ENCODE assay signal across 8 mouse cellular contexts in genomic region chr2:32914362-32914761, GRCm38 (mm10). TPM values are rescaled to one million over a fixed set of nuclear protein-coding genes. Genes with fewer than 3 reads are reported as not detected.
A peak's percentile ranks its signal among the peaks of the same experiment; 100 is the strongest.
DNase-seq lines count a peak whose midpoint lies in the region; ATAC-seq and TF ChIP-seq lines count a peak whose summit lies in the region.

No protein-coding gene starts in this region.

- no peak for DNase-seq in forebrain, embryonic 10.5 days (ENCODE audit: extremely low spot score, low spot score)
- no peak for DNase-seq in ES-E14 (ENCODE audit: low read depth, low spot score)
- DNase-seq in lung, embryonic 14.5 days: no peak
- DNase-seq in left cerebral cortex, adult 18-20 months (ENCODE audit: low spot score in 2 of 2): no peak
- no peak for DNase-seq in cerebellum, adult 8-10 months

- peak overlapping the region; percentile 76 for H3K27ac ChIP-seq in forebrain, embryonic 10.5 days
- no peak overlapping the region; the same call in 1 of the 2 replicates for H3K27ac ChIP-seq in forebrain, embryonic 15.5 days (replicated peaks)
- peak overlapping the region; percentile 51; the same call in 1 of the 2 replicates for H3K27ac ChIP-seq in ES-E14 (ENCODE audit: insufficient read depth, low read depth, low read length, poor library complexity, severe bottlenecking)
- peak overlapping the region; percentile 25 for H3K27ac ChIP-seq in hindbrain, embryonic 12.5 days
- peak overlapping the region; percentile 87 for H3K27ac ChIP-seq in lung, embryonic 14.5 days (ENCODE audit: low read depth)

- no peak for ATAC-seq in forebrain, embryonic 15.5 days (replicated peaks)
- ATAC-seq in hindbrain, embryonic 12.5 days (ENCODE audit: low FRiP score): no peak
- no peak for ATAC-seq in lung, embryonic 14.5 days (ENCODE audit: insufficient read depth)
- no peak for ATAC-seq in frontal cortex, adult (ENCODE audit: low TSS enrichment)

- peaks cover 42% of the 10 kb centered on the region for H3K36me3 ChIP-seq in forebrain, embryonic 10.5 days (replicated peaks)
- H3K36me3 ChIP-seq in forebrain, embryonic 15.5 days: peaks cover 27% of the 10 kb centered on the region
- H3K36me3 ChIP-seq in ES-E14 (ENCODE audit: control insufficient read depth, insufficient read depth, low read length, poor library complexity, severe bottlenecking): peaks cover 23% of the 10 kb centered on the region
- peaks cover 47% of the 10 kb centered on the region for H3K36me3 ChIP-seq in hindbrain, embryonic 12.5 days
- peaks cover 79% of the 10 kb centered on the region for H3K36me3 ChIP-seq in lung, embryonic 14.5 days (ENCODE audit: insufficient read depth)

- peaks cover 26% of the 10 kb centered on the region for H3K4me1 ChIP-seq in forebrain, embryonic 10.5 days
- 0 out of 2 replicates have a peak, but pooled peaks cover 4% of the 10 kb centered on the region for H3K4me1 ChIP-seq in forebrain, embryonic 15.5 days
- peaks cover 0 to 37% of the 10 kb centered on the region in 2 experiments; a peak in 2 of 4 replicates for H3K4me1 ChIP-seq in ES-E14 (ENCODE audit: control insufficient read depth in 2 of 2, insufficient read depth in 2 of 2, low read length in 2 of 2, poor library complexity in 1 of 2)
- peaks cover 8% of the 10 kb centered on the region for H3K4me1 ChIP-seq in hindbrain, embryonic 12.5 days
- peaks cover 10% of the 10 kb centered on the region for H3K4me1 ChIP-seq in lung, embryonic 14.5 days (ENCODE audit: insufficient read depth)

- 77% methylated on average over 5 of the region's 5 CpGs for WGBS in forebrain, embryonic 10.5 days
- WGBS in forebrain, embryonic 15.5 days: 69% methylated on average over 5 of the region's 5 CpGs
- 61% methylated on average over 5 of the region's 5 CpGs for WGBS in hindbrain, embryonic 12.5 days
- WGBS in lung, embryonic 14.5 days: 78% methylated on average over 5 of the region's 5 CpGs

- H3K27me3 ChIP-seq in forebrain, embryonic 10.5 days (ENCODE audit: poor library complexity, severe bottlenecking): peaks cover 30% of the 10 kb centered on the region
- no peaks in the 10 kb centered on the region for H3K27me3 ChIP-seq in forebrain, embryonic 15.5 days
- no peaks in the 10 kb centered on the region for H3K27me3 ChIP-seq in hindbrain, embryonic 12.5 days
- H3K27me3 ChIP-seq in lung, embryonic 14.5 days (ENCODE audit: insufficient read depth, low read length): no peaks in the 10 kb centered on the region

- no peaks in the 10 kb centered on the region for H3K9me3 ChIP-seq in forebrain, embryonic 10.5 days
- H3K9me3 ChIP-seq in forebrain, embryonic 15.5 days: no peaks in the 10 kb centered on the region
- no peaks in the 10 kb centered on the region for H3K9me3 ChIP-seq in ES-E14 (ENCODE audit: control insufficient read depth, insufficient read depth, low read depth, low read length)
- no peaks in the 10 kb centered on the region for H3K9me3 ChIP-seq in hindbrain, embryonic 12.5 days (replicated peaks)
- no peaks in the 10 kb centered on the region for H3K9me3 ChIP-seq in lung, embryonic 14.5 days (ENCODE audit: low read depth, low read length)

- in situ Hi-C loops in ES-E14 (cut with MboI; ENCODE audit: low sequenced_read_pairs in 2 of 2, unreplicated experiment in 2 of 2): no loop called here

- no peak overlapping the region for H3K9ac ChIP-seq in forebrain, embryonic 15.5 days (replicated peaks)
- peak overlapping the region; percentile 34; the same call in 1 of the 2 replicates for H3K9ac ChIP-seq in ES-E14 (ENCODE audit: insufficient read depth, low read depth, low read length, poor library complexity, severe bottlenecking)
- H3K9ac ChIP-seq in hindbrain, embryonic 12.5 days: peak overlapping the region; percentile 5; the same call in 1 of the 2 replicates
- peak overlapping the region; percentile 43 for H3K9ac ChIP-seq in lung, embryonic 14.5 days

- no peak overlapping the region for H3K4me3 ChIP-seq in forebrain, embryonic 10.5 days
- H3K4me3 ChIP-seq in forebrain, embryonic 15.5 days: no peak overlapping the region
- H3K4me3 ChIP-seq in ES-E14 (ENCODE audit: insufficient read depth in 1 of 2, low read depth in 1 of 2, low read length in 2 of 2, poor library complexity in 1 of 2, severe bottlenecking in 1 of 2): no peak overlapping the region
- H3K4me3 ChIP-seq in hindbrain, embryonic 12.5 days: no peak overlapping the region
- no peak overlapping the region for H3K4me3 ChIP-seq in lung, embryonic 14.5 days (ENCODE audit: low read depth, low read length)

- TF ChIP-seq CTCF in lung, embryonic 14.5 days (IDR thresholded peaks at IDR 0.05; ENCODE audit: low read depth): no peak

- no peak overlapping the region for H3K4me2 ChIP-seq in forebrain, embryonic 15.5 days (replicated peaks)
- no peak overlapping the region for H3K4me2 ChIP-seq in hindbrain, embryonic 12.5 days (replicated peaks)
- 0 out of 2 replicates have a peak overlapping the region, but pooled peaks have one; percentile 8 for H3K4me2 ChIP-seq in lung, embryonic 14.5 days

TF ChIP-seq in ES-E14, 5 proteins besides CTCF, POLR2A, EP300 and RAD21:
- TF ChIP-seq HCFC1 (IDR thresholded peaks at IDR 0.05; ENCODE audit: borderline replicate concordance, insufficient read depth, low read length) (no peak), ZNF384 (IDR thresholded peaks at IDR 0.05; ENCODE audit: low read depth, low read length) (no peak), ZC3H11A (IDR thresholded peaks at IDR 0.05; ENCODE audit: borderline replicate concordance, low read depth, low read length) (no peak), MAFK (IDR thresholded peaks at IDR 0.05; ENCODE audit: insufficient read depth, low read depth, low read length) (no peak)
TF ChIP-seq in ES-E14: peak in this region for 0.

RNA-seq across cellular contexts. Expression of gene Fam129b, which starts 38.4 kb away (rescaled TPM):
- polyA plus RNA-seq in forebrain, embryonic 10.5 days (2016; fragmentation: Nextera tagmentation; extraction: Ambion mirVana): 22.8 and 25.3 TPM in 2 replicates
- 33.5 TPM in 2 replicates for polyA plus RNA-seq in forebrain, embryonic 15.5 days (2015; fragmentation: Nextera tagmentation; extraction: Ambion mirVana)
- 65.3 and 90.0 TPM in 2 replicates for total RNA-seq in ES-E14 (2012; rRNA removed)
- 42.2 and 43.8 TPM in 2 replicates for polyA plus RNA-seq in hindbrain, embryonic 12.5 days (2016; fragmentation: Nextera tagmentation; extraction: Ambion mirVana)
- 41.2 and 46.5 TPM in 2 replicates for polyA plus RNA-seq in lung, embryonic 14.5 days (2014; fragmentation: Nextera tagmentation; extraction: Ambion mirVana)
- 10 to 100 TPM; 29.6 to 35.3 TPM for total RNA-seq in left cerebral cortex, adult 18-20 months (2021)

RNA-seq across cellular contexts. Expression of gene Rpl12, which starts 47.0 kb away (rescaled TPM):
- polyA plus RNA-seq in forebrain, embryonic 10.5 days (2016; fragmentation: Nextera tagmentation; extraction: Ambion mirVana): 192 and 197 TPM in 2 replicates
- 96.9 and 99.7 TPM in 2 replicates for polyA plus RNA-seq in forebrain, embryonic 15.5 days (2015; fragmentation: Nextera tagmentation; extraction: Ambion mirVana)
- total RNA-seq in ES-E14 (2012; rRNA removed): 2,117 and 2,535 TPM in 2 replicates
- polyA plus RNA-seq in hindbrain, embryonic 12.5 days (2016; fragmentation: Nextera tagmentation; extraction: Ambion mirVana): 101 and 114 TPM in 2 replicates
- polyA plus RNA-seq in lung, embryonic 14.5 days (2014; fragmentation: Nextera tagmentation; extraction: Ambion mirVana): 235 and 256 TPM in 2 replicates
- 100 to 1,000 TPM; 114 to 120 TPM for total RNA-seq in left cerebral cortex, adult 18-20 months (2021)

RNA-seq across cellular contexts. Expression of gene Lrsam1, which starts 47.1 kb away (rescaled TPM):
- polyA plus RNA-seq in forebrain, embryonic 10.5 days (2016; fragmentation: Nextera tagmentation; extraction: Ambion mirVana): 6.6 and 8.0 TPM in 2 replicates
- 16.7 and 17.8 TPM in 2 replicates for polyA plus RNA-seq in forebrain, embryonic 15.5 days (2015; fragmentation: Nextera tagmentation; extraction: Ambion mirVana)
- 16.7 and 27.7 TPM in 2 replicates for total RNA-seq in ES-E14 (2012; rRNA removed)
- polyA plus RNA-seq in hindbrain, embryonic 12.5 days (2016; fragmentation: Nextera tagmentation; extraction: Ambion mirVana): 19.0 and 22.0 TPM in 2 replicates
- 6.4 and 6.6 TPM in 2 replicates for polyA plus RNA-seq in lung, embryonic 14.5 days (2014; fragmentation: Nextera tagmentation; extraction: Ambion mirVana)
- 10 to 100 TPM; 38.7 to 44.6 TPM for total RNA-seq in left cerebral cortex, adult 18-20 months (2021)
